Mouse (Mus musculus): Measurements from ENCODE around the gene Gm5431. TPM values are rescaled to one million over a fixed set of nuclear protein-coding genes. Genes with fewer than 3 reads are reported as not detected.

Gm5431 gene
- total RNA-seq, 2 experiments from 2014 or later = 0.16 to 0.22 TPM

- intact Hi-C loops (cut with DNase I) = no loop called here
- no peak for DNase-seq (ENCODE audit: low spot score in 2 of 2)
Observed at GRCm38 (mm10) chr11:48844309-48844708, 57.7 kb downstream of the Gm5431 start.

GRCm38 (mm10) chr11:48843202-48843601, 58.8 kb downstream of the Gm5431 start:
- DNase-seq (ENCODE audit: low spot score in 2 of 2) = no peak
- intact Hi-C loops (cut with DNase I) = no loop called here

- intact Hi-C loops (cut with DNase I) = no loop called here
- DNase-seq (ENCODE audit: low spot score in 2 of 2) = no peak
Observed at GRCm38 (mm10) chr11:48842378-48842792, 59.6 kb downstream of the Gm5431 start.

- intact Hi-C loops (cut with DNase I) = no loop called here
Observed at GRCm38 (mm10) chr11:48841213-48841612, 60.8 kb downstream of the Gm5431 start.

GRCm38 (mm10) chr11:48840805-48841204, 61.2 kb downstream of the Gm5431 start:
- no peak for DNase-seq (ENCODE audit: low spot score in 2 of 2)
- intact Hi-C loops (cut with DNase I) = no loop called here

More at GRCm38 (mm10) chr11:48841213-48841612, 60.8 kb downstream of the Gm5431 start:
- DNase-seq (ENCODE audit: low spot score in 2 of 2) = no peak

DNA sequence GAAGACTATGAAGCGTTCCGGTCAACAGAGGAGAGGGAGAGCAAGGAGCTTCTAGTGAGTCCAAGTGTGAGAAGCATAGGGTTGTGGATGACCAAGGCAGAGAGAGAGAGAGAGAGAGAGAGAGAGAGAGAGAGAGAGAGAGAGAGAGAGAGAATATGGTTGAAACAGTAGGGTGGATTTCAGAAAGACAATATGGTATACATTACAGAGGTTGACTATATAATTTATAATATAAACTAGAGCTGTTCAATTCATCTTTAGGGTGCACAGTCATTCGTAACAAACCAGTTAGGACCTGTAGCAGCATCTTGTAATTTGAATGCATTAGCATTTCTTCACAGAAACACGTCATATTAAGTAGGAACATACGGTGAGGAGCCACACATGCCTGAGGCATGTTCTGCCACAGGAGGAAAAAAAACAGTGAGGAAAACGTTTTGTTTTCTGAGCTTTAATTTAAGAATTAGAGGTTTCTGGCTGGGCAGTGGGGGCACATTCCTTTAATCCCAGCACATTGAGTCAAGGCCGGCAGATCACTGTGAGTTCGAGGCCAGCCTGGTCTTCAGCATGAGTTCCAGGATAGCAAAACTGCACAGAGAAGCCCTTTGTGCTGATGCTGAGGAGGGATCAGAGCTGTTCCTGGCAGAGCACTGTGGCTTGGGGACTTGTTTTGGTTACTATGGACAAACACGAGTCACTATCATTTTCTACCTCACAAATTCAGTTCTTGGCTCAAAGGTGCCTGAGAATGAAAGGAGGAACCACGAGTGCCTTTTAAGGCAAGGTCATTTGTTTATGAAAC, 62.9 kb downstream of the Gm5431 start:
- intact Hi-C loops (cut with DNase I) = no loop called here
- DNase-seq (ENCODE audit: low spot score in 2 of 2) = no peak

- intact Hi-C loops (cut with DNase I) = no loop called here
Observed at GRCm38 (mm10) chr11:48838181-48838797, 63.7 kb downstream of the Gm5431 start.

More at GRCm38 (mm10) chr11:48838181-48838797, 63.7 kb downstream of the Gm5431 start:
- DNase-seq (ENCODE audit: low spot score in 2 of 2) = no peak

Other genes with a start within 250 kb of the Gm5431 start
- 100 to 1,000 TPM; 215 to 226 TPM for gene Rack1, start 101.9 kb downstream of the Gm5431 start, total RNA-seq (2021)
- gene Trim41, start 84.9 kb downstream of the Gm5431 start, total RNA-seq (2021) = 10 to 100 TPM; 61.2 to 62.1 TPM
- 1 to 10 TPM; 2.5 to 3.0 TPM for gene Trim7, start 76.1 kb downstream of the Gm5431 start, total RNA-seq (2021)
- gene Gm12184, start 75.6 kb downstream of the Gm5431 start, total RNA-seq (2021) = 1 to 10 TPM; 1.3 to 3.0 TPM
- 1 to 10 TPM; 5.2 to 6.2 TPM for gene Irgm1, start 30.5 kb downstream of the Gm5431 start, total RNA-seq (2021)
- 1 to 10 TPM in 1 of 2 experiments, under 1 TPM in 1; 0.99 to 1.5 TPM for gene Psme2b, start 44.0 kb upstream of the Gm5431 start, total RNA-seq (2021)
- not detected for gene Olfr56, start 76.7 kb upstream of the Gm5431 start, total RNA-seq (2021)
- under 1 TPM; 0.81 to 0.95 TPM for gene 9930111J21Rik1, start 77.2 kb upstream of the Gm5431 start, total RNA-seq (2021)
- gene Gm12185, start 90.0 kb upstream of the Gm5431 start, total RNA-seq (2021) = under 1 TPM; 0.15 to 0.20 TPM
- gene Tgtp1, start 92.0 kb upstream of the Gm5431 start, total RNA-seq (2021) = under 1 TPM; 0.39 to 0.43 TPM
- gene 9930111J21Rik2, start 149.0 kb upstream of the Gm5431 start, total RNA-seq (2021) = 1 to 10 TPM; 1.1 to 1.2 TPM
- under 1 TPM in 1 of 2 experiments, not detected in 1; 0.18 TPM for gene Tgtp2, start 162.0 kb upstream of the Gm5431 start, total RNA-seq (2021)
- under 1 TPM in 1 of 2 experiments, not detected in 1; 0.74 TPM for gene Ifi47, start 174.4 kb upstream of the Gm5431 start, total RNA-seq (2021)
- not detected for gene Olfr1396, start 212.7 kb upstream of the Gm5431 start, total RNA-seq (2021)
- gene Olfr1395, start 240.1 kb upstream of the Gm5431 start, total RNA-seq (2021) = not detected